Mouse (Mus musculus) neural tube, embryonic 14.5 days (tissue): ENCODE measurements at regions not wholly inside any gene's neighbourhood (a gene's known extent, or its start where the extent isn't known, plus 50 kb on each side); places are given as distances from the start of the nearest gene placed in this dataset.

Source experiments
- ATAC-seq: fragments of 200-750 bp; cut with Nextera tagmentation; 2 replicates; pipeline ENCODE4 v1.8.0; 2017; ENCODE audit warnings: low read depth, mild to moderate bottlenecking, moderate TSS enrichment, moderate library complexity
- H3K27ac ChIP-seq: fragments of 300-500 bp; sonication (generic); 2 replicates; pipeline ENCODE4 v1.5.1; 2014; ENCODE audit warnings: low read depth, mild to moderate bottlenecking, control low read depth, low read length, moderate library complexity, mixed read lengths
- H3K27me3 ChIP-seq: fragments of 300-500 bp; sonication (generic); 2 replicates; pipeline ENCODE4 v1.6.1; 2014; ENCODE audit warnings: low read length; ENCODE audit not compliant: control insufficient read depth, insufficient read depth
- H3K36me3 ChIP-seq: fragments of 300-500 bp; sonication (generic); 2 replicates; pipeline ENCODE4 v1.6.1; 2014; ENCODE audit warnings: low read length, mixed read lengths; ENCODE audit not compliant: control insufficient read depth, insufficient read depth
- H3K4me1 ChIP-seq: fragments of 300-500 bp; sonication (generic); 2 replicates; pipeline ENCODE4 v1.6.1; 2014; ENCODE audit warnings: low read length; ENCODE audit not compliant: control insufficient read depth, insufficient read depth
- H3K4me2 ChIP-seq: fragments of 300-500 bp; sonication (generic); 2 replicates; pipeline ENCODE4 v1.6.1; 2014; ENCODE audit warnings: mild to moderate bottlenecking, low read depth, low read length, control low read depth
- H3K4me3 ChIP-seq: fragments of 300-500 bp; sonication (generic); 2 replicates; pipeline ENCODE4 v1.5.1; 2014; ENCODE audit warnings: low read depth, low read length, control low read depth, mixed read lengths
- H3K9ac ChIP-seq: fragments of 300-500 bp; sonication (generic); replicated peaks from 2 replicates; pipeline ENCODE4 v1.6.1; 2014; ENCODE audit warnings: low read depth, mild to moderate bottlenecking, control low read depth, low read length, mixed read lengths
- H3K9me3 ChIP-seq: fragments of 300-500 bp; sonication (generic); 2 replicates; pipeline ENCODE4 v1.6.1; 2016; ENCODE audit warnings: low read length; ENCODE audit not compliant: control insufficient read depth
- WGBS: fragments of 180-500 bp; shearing (Covaris S2); extraction: QIAGEN DNeasy Blood & Tissue Kit; methylation state at CpG from one replicate; pipeline ENCODE4 v1.1.7; 2014; 5-methylcytosine and 5-hydroxymethylcytosine counted together

- no peaks in the 10 kb centered on the region for H3K27me3 ChIP-seq
- H3K9me3 ChIP-seq = no peaks in the 10 kb centered on the region
- no peak overlapping the region for H3K27ac ChIP-seq
- no peak overlapping the region for H3K9ac ChIP-seq
- H3K4me1 ChIP-seq = no peaks in the 10 kb centered on the region
- no peak overlapping the region for H3K4me3 ChIP-seq
- no peaks in the 10 kb centered on the region for H3K36me3 ChIP-seq
- no peak overlapping the region for H3K4me2 ChIP-seq
- no peak for ATAC-seq
- WGBS = 66% methylated on average over 7 of the region's 7 CpGs
These were observed 191.7 kb downstream of the Dact1 start for GRCm38 (mm10) chr12:71501299-71501810.

DNA sequence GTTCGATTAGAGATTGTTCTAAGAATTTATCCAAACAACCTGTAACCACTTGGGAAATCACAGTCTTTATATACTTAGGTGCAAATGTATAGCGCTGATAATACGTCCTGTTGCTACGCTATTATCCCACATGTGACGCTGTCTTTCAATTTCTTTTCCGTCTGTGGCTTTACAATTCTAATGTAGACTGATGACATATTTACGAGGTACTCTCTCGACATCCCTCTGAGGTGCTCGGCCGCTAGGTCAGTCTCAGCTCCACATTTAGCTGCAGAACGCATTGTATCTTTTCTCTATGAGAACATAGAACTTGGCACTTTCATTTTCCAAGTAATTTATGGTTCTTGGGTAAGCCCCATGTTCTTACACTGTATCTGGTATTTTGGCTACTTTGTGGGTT lies 193.6 kb downstream of the Dact1 start:
- no peak overlapping the region for H3K4me3 ChIP-seq
- ATAC-seq = no peak
- no peaks in the 10 kb centered on the region for H3K27me3 ChIP-seq
- H3K4me1 ChIP-seq = no peaks in the 10 kb centered on the region
- WGBS = 27% methylated on average over 11 of the region's 11 CpGs
- H3K9ac ChIP-seq = no peak overlapping the region
- H3K36me3 ChIP-seq = no peaks in the 10 kb centered on the region
- H3K9me3 ChIP-seq = no peaks in the 10 kb centered on the region
- H3K4me2 ChIP-seq = no peak overlapping the region; the same call in 1 of the 2 replicates
- no peak overlapping the region for H3K27ac ChIP-seq

- Histone ChIP-seq H3K27ac (no peak overlapping the region), H3K36me3 (no peaks in the 10 kb centered on the region), H3K9me3 (no peaks in the 10 kb centered on the region), H3K27me3 (no peaks in the 10 kb centered on the region), H3K4me1 (no peaks in the 10 kb centered on the region), H3K4me2 (no peak overlapping the region), H3K9ac (no peak overlapping the region), H3K4me3 (no peak overlapping the region)
- ATAC-seq = no peak
- WGBS = 65% methylated on average over 4 of the region's 4 CpGs
These were observed 196.5 kb downstream of the Dact1 start for GRCm38 (mm10) chr12:71506206-71506605.

GRCm38 (mm10) chr12:71506716-71507115 lies 197.0 kb downstream of the Dact1 start:
- 84% methylated on average over 1 of the region's 1 CpGs for WGBS
- H3K27me3 ChIP-seq = no peaks in the 10 kb centered on the region
- no peak for ATAC-seq

DNA sequence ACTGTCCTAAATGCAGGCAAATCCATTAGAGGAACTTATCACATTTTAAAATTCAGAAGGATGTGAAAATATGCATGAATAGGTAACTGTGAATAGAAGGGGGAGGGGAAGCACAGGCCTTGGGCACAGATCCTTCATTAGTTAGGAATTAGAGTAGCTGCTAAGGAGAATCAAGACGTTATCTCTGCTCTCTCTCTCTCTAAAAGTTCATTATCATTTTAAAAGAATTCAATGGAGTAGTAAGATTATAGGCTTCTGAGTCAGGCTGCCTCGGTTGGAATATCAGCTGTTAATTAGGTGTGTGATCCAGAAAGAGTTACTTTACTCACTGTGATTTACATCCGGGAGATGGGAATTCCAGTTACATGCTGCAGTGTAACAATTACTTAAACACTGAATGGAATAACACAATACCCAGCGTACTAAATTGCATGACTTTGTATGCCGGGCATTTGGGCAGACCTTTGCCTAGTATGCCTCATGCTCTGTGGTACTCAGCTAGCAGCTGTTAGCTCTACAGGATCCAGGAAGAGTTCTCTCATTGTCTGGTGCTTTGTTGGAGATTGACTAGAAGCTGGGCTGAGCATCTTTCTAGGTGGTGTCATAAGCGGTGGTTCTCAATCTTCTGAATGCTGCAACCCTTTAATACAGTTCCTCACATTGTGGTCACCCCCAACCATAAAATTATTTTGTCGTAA lies 203.4 kb downstream of the Dact1 start:
- H3K36me3 ChIP-seq = no peaks in the 10 kb centered on the region
- H3K27me3 ChIP-seq = no peaks in the 10 kb centered on the region
- H3K9ac ChIP-seq = no peak overlapping the region
- 57% methylated on average over 7 of the region's 7 CpGs for WGBS
- H3K27ac ChIP-seq = no peak overlapping the region
- no peak for ATAC-seq
- no peak overlapping the region for H3K4me2 ChIP-seq
- H3K9me3 ChIP-seq = no peaks in the 10 kb centered on the region
- no peak overlapping the region for H3K4me3 ChIP-seq
- H3K4me1 ChIP-seq = 0 out of 2 replicates have a peak, but pooled peaks cover 3% of the 10 kb centered on the region

More at GRCm38 (mm10) chr12:71506716-71507115, 197.0 kb downstream of the Dact1 start:
- no peak overlapping the region for H3K4me2 ChIP-seq
- H3K4me3 ChIP-seq = no peak overlapping the region
- no peaks in the 10 kb centered on the region for H3K9me3 ChIP-seq
- no peaks in the 10 kb centered on the region for H3K36me3 ChIP-seq
- no peak overlapping the region for H3K27ac ChIP-seq
- H3K9ac ChIP-seq = no peak overlapping the region
- no peaks in the 10 kb centered on the region for H3K4me1 ChIP-seq

- no peak overlapping the region for H3K4me2 ChIP-seq
- H3K27me3 ChIP-seq = no peaks in the 10 kb centered on the region
- H3K9ac ChIP-seq = no peak overlapping the region
- H3K4me1 ChIP-seq = no peaks in the 10 kb centered on the region; the same call in 1 of the 2 replicates
- WGBS = 62% methylated on average over 1 of the region's 1 CpGs
- ATAC-seq = no peak
- H3K36me3 ChIP-seq = no peaks in the 10 kb centered on the region
- no peaks in the 10 kb centered on the region for H3K9me3 ChIP-seq
- no peak overlapping the region for H3K27ac ChIP-seq
- H3K4me3 ChIP-seq = no peak overlapping the region
These were observed 209.8 kb downstream of the Dact1 start for GRCm38 (mm10) chr12:71519520-71519919.

DNA sequence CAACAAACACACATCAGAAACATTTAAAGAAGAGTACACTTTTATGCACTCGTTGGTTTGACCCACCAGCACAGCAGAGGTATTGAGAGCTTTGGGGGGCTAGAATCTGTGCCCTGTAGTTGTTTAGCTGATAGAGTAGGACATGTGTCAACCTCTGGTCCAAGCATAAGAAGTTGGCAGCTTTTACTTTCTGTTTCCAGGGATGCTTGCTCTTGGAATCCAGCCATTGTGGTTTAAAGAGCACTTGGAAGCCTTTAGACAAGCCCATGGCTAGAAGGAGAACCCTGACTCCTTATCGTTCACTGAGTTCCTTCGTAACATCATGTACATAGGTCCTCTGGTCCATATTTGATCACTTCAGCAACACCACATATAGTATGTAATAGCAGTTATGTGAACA lies 212.3 kb downstream of the Dact1 start:
- H3K27me3 ChIP-seq = no peaks in the 10 kb centered on the region
- H3K9ac ChIP-seq = no peak overlapping the region
- WGBS = 90% methylated on average over 3 of the region's 3 CpGs
- no peak overlapping the region for H3K4me3 ChIP-seq
- no peak overlapping the region for H3K27ac ChIP-seq
- H3K9me3 ChIP-seq = no peaks in the 10 kb centered on the region
- H3K36me3 ChIP-seq = no peaks in the 10 kb centered on the region
- no peak for ATAC-seq
- H3K4me2 ChIP-seq = no peak overlapping the region
- H3K4me1 ChIP-seq = no peaks in the 10 kb centered on the region; the same call in 1 of the 2 replicates

- H3K9me3 ChIP-seq = no peaks in the 10 kb centered on the region
- 72% methylated on average over 5 of the region's 5 CpGs for WGBS
- H3K36me3 ChIP-seq = no peaks in the 10 kb centered on the region
- H3K9ac ChIP-seq = no peak overlapping the region
- no peak for ATAC-seq
- no peaks in the 10 kb centered on the region; the same call in 1 of the 2 replicates for H3K4me1 ChIP-seq
- no peaks in the 10 kb centered on the region for H3K27me3 ChIP-seq
- no peak overlapping the region for H3K4me2 ChIP-seq
- H3K27ac ChIP-seq = no peak overlapping the region
- H3K4me3 ChIP-seq = no peak overlapping the region
These were observed 212.8 kb downstream of the Dact1 start for GRCm38 (mm10) chr12:71522451-71522850.

DNA sequence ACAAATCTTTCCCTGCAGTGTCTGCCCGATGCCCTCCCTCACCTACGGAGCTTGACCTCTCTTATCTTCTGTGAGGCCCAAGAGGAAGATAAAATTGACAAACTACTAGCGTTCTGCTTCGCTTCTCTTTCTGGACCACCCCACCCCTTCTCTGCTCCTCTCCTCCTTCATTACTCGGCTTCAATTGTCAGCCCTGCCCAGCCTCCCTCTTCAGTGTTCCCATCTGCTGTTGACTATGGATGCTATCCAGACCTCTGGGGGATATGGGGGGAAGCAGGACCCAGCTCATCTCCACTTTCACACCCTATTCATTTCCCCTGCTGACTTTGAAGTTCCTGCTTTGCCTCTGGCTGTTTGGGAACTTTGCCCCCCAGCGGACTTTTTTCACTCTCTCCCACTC lies 214.5 kb downstream of the Dact1 start:
- Histone ChIP-seq H3K36me3 (no peaks in the 10 kb centered on the region), H3K27me3 (no peaks in the 10 kb centered on the region), H3K4me2 (no peak overlapping the region), H3K9ac (no peak overlapping the region), H3K4me3 (no peak overlapping the region), H3K4me1 (no peaks in the 10 kb centered on the region; the same call in 1 of the 2 replicates), H3K9me3 (no peaks in the 10 kb centered on the region), H3K27ac (no peak overlapping the region)
- no peak for ATAC-seq
- WGBS = 35% methylated on average over 6 of the region's 6 CpGs
